Mouse (Mus musculus): ENCODE results near the gene Zfp799. TPM values are rescaled to one million over a fixed set of nuclear protein-coding genes. Genes with fewer than 3 reads are reported as not detected.
"Not testable (repeated sequence)": the region's sequence is repeated elsewhere in the genome, so short reads cannot be mapped to it uniquely, and the experiment has no call there.

Zfp799 gene
- 18.8 and 20.0 TPM in 2 replicates for polyA plus RNA-seq (2015; fragmentation: Nextera tagmentation; extraction: Ambion mirVana)

GRCm38 (mm10) chr17:32829540-32830417 lies at the start of gene Zfp799:
TSS of gene Zfp799 (minus strand) at chr17:32830261.
- WGBS, result 2% methylated on average over 34 of the region's 35 CpGs
- Histone ChIP-seq H3K27me3 (replicated peaks; ENCODE audit: control insufficient read depth, insufficient read depth, low read length) (no peaks in the 10 kb centered on the region), H3K27ac (ENCODE audit: low read length) (peak within 1 kb of the TSS; percentile 77)

GRCm38 (mm10) chr17:32878773-32879172 lies 48.7 kb upstream of the Zfp799 start:
- ATAC-seq, result no peak
- Histone ChIP-seq H3K4me1 (replicated peaks; ENCODE audit: control insufficient read depth, insufficient read depth, low read length) (no peaks in the 10 kb centered on the region), H3K27ac (ENCODE audit: low read length) (no peak overlapping the region), H3K36me3 (ENCODE audit: control insufficient read depth, insufficient read depth) (peaks cover 15% of the 10 kb centered on the region; the same call in 1 of the 2 replicates), H3K9ac (replicated peaks; ENCODE audit: low read depth, low read length) (no peak overlapping the region), H3K9me3 (ENCODE audit: control insufficient read depth, low read length) (no peaks in the 10 kb centered on the region), H3K4me3 (replicated peaks; ENCODE audit: low read length) (no peak overlapping the region), H3K27me3 (replicated peaks; ENCODE audit: control insufficient read depth, insufficient read depth, low read length) (no peaks in the 10 kb centered on the region), H3K4me2 (ENCODE audit: low read length) (no peak overlapping the region)
- WGBS, result 97% methylated on average over 11 of the region's 11 CpGs

More at GRCm38 (mm10) chr17:32829540-32830417, at the start of gene Zfp799:
- H3K4me2 ChIP-seq (ENCODE audit: low read length), result peak within 1 kb of the TSS; percentile 90
- H3K9ac ChIP-seq (replicated peaks; ENCODE audit: low read depth, low read length), result peak within 1 kb of the TSS; percentile 94
- H3K36me3 ChIP-seq (ENCODE audit: control insufficient read depth, insufficient read depth), result peaks cover 6% of the 10 kb centered on the region
- no peaks in the 10 kb centered on the region for H3K9me3 ChIP-seq (ENCODE audit: control insufficient read depth, low read length)
- peak within 1 kb of the TSS; percentile 89 for H3K4me3 ChIP-seq (replicated peaks; ENCODE audit: low read length)
- peak; percentile 100 for ATAC-seq
- H3K4me1 ChIP-seq (replicated peaks; ENCODE audit: control insufficient read depth, insufficient read depth, low read length), result peaks cover 7% of the 10 kb centered on the region

- H3K4me1 ChIP-seq (replicated peaks; ENCODE audit: control insufficient read depth, insufficient read depth, low read length), result no peaks in the 10 kb centered on the region
- 14% methylated on average over 22 of the region's 22 CpGs for WGBS
- ATAC-seq, result no peak
These were observed 47.6 kb upstream of the Zfp799 start for GRCm38 (mm10) chr17:32877471-32878171.

GRCm38 (mm10) chr17:32872696-32873095 lies 42.6 kb upstream of the Zfp799 start:
- no peak overlapping the region for H3K27ac ChIP-seq (ENCODE audit: low read length)
- H3K4me1 ChIP-seq (replicated peaks; ENCODE audit: control insufficient read depth, insufficient read depth, low read length), result no peaks in the 10 kb centered on the region
- H3K9ac ChIP-seq (replicated peaks; ENCODE audit: low read depth, low read length), result no peak overlapping the region
- no peak for ATAC-seq
- peaks cover 3% of the 10 kb centered on the region; the same call in 1 of the 2 replicates for H3K9me3 ChIP-seq (ENCODE audit: control insufficient read depth, low read length)
- no peak overlapping the region for H3K4me2 ChIP-seq (ENCODE audit: low read length)
- 69% methylated on average over 5 of the region's 5 CpGs for WGBS
- H3K27me3 ChIP-seq (replicated peaks; ENCODE audit: control insufficient read depth, insufficient read depth, low read length), result no peaks in the 10 kb centered on the region
- no peak overlapping the region for H3K4me3 ChIP-seq (replicated peaks; ENCODE audit: low read length)
- H3K36me3 ChIP-seq (ENCODE audit: control insufficient read depth, insufficient read depth), result no peaks in the 10 kb centered on the region

More at GRCm38 (mm10) chr17:32877471-32878171, 47.6 kb upstream of the Zfp799 start:
- no peaks in the 10 kb centered on the region for H3K27me3 ChIP-seq (replicated peaks; ENCODE audit: control insufficient read depth, insufficient read depth, low read length)
- no peak overlapping the region for H3K9ac ChIP-seq (replicated peaks; ENCODE audit: low read depth, low read length)
- H3K9me3 ChIP-seq (ENCODE audit: control insufficient read depth, low read length), result no peaks in the 10 kb centered on the region
- H3K4me3 ChIP-seq (replicated peaks; ENCODE audit: low read length), result no peak overlapping the region
- H3K4me2 ChIP-seq (ENCODE audit: low read length), result no peak overlapping the region
- H3K36me3 ChIP-seq (ENCODE audit: control insufficient read depth, insufficient read depth), result peaks cover 12% of the 10 kb centered on the region; the same call in 1 of the 2 replicates
- H3K27ac ChIP-seq (ENCODE audit: low read length), result no peak overlapping the region

- no peaks in the 10 kb centered on the region for H3K4me1 ChIP-seq (replicated peaks; ENCODE audit: control insufficient read depth, insufficient read depth, low read length)
- H3K4me2 ChIP-seq (ENCODE audit: low read length), result no peak overlapping the region
- no peak overlapping the region for H3K27ac ChIP-seq (ENCODE audit: low read length)
- H3K27me3 ChIP-seq (replicated peaks; ENCODE audit: control insufficient read depth, insufficient read depth, low read length), result no peaks in the 10 kb centered on the region
- H3K9ac ChIP-seq (replicated peaks; ENCODE audit: low read depth, low read length), result no peak overlapping the region
- no peak for ATAC-seq
- WGBS, result 86% methylated on average over 4 of the region's 4 CpGs
- no peaks in the 10 kb centered on the region for H3K36me3 ChIP-seq (ENCODE audit: control insufficient read depth, insufficient read depth)
- H3K4me3 ChIP-seq (replicated peaks; ENCODE audit: low read length), result no peak overlapping the region
- peaks cover 3% of the 10 kb centered on the region; the same call in 1 of the 2 replicates for H3K9me3 ChIP-seq (ENCODE audit: control insufficient read depth, low read length)
These were observed 42.0 kb upstream of the Zfp799 start for GRCm38 (mm10) chr17:32872091-32872490.

- no peak overlapping the region for H3K4me3 ChIP-seq (replicated peaks; ENCODE audit: low read length)
- no peaks in the 10 kb centered on the region for H3K4me1 ChIP-seq (replicated peaks; ENCODE audit: control insufficient read depth, insufficient read depth, low read length)
- H3K36me3 ChIP-seq (ENCODE audit: control insufficient read depth, insufficient read depth), result no peaks in the 10 kb centered on the region
- ATAC-seq, result no peak
- WGBS, result 95% methylated on average over 1 of the region's 1 CpGs
- H3K27me3 ChIP-seq (replicated peaks; ENCODE audit: control insufficient read depth, insufficient read depth, low read length), result no peaks in the 10 kb centered on the region
- H3K9ac ChIP-seq (replicated peaks; ENCODE audit: low read depth, low read length), result no peak overlapping the region
- H3K9me3 ChIP-seq (ENCODE audit: control insufficient read depth, low read length), result peaks cover 3% of the 10 kb centered on the region; the same call in 1 of the 2 replicates
- no peak overlapping the region for H3K4me2 ChIP-seq (ENCODE audit: low read length)
- H3K27ac ChIP-seq (ENCODE audit: low read length), result no peak overlapping the region
These were observed 41.4 kb upstream of the Zfp799 start for GRCm38 (mm10) chr17:32871483-32871882.

- H3K27me3 ChIP-seq (replicated peaks; ENCODE audit: control insufficient read depth, insufficient read depth, low read length); H3K4me3 ChIP-seq (replicated peaks; ENCODE audit: low read length); H3K4me1 ChIP-seq (replicated peaks; ENCODE audit: control insufficient read depth, insufficient read depth, low read length); H3K9ac ChIP-seq (replicated peaks; ENCODE audit: low read depth, low read length); H3K27ac ChIP-seq (ENCODE audit: low read length); ATAC-seq; H3K4me2 ChIP-seq (ENCODE audit: low read length); H3K36me3 ChIP-seq (ENCODE audit: control insufficient read depth, insufficient read depth); H3K9me3 ChIP-seq (ENCODE audit: control insufficient read depth, low read length): not testable (repeated sequence)
- WGBS, result 72% methylated on average over 3 of the region's 7 CpGs
These were observed 37.2 kb upstream of the Zfp799 start for GRCm38 (mm10) chr17:32867266-32867665.

GRCm38 (mm10) chr17:32856713-32857112 lies 26.7 kb upstream of the Zfp799 start:
- H3K4me1 ChIP-seq (replicated peaks; ENCODE audit: control insufficient read depth, insufficient read depth, low read length); H3K27me3 ChIP-seq (replicated peaks; ENCODE audit: control insufficient read depth, insufficient read depth, low read length); H3K9ac ChIP-seq (replicated peaks; ENCODE audit: low read depth, low read length); H3K36me3 ChIP-seq (ENCODE audit: control insufficient read depth, insufficient read depth); H3K4me2 ChIP-seq (ENCODE audit: low read length); ATAC-seq; H3K9me3 ChIP-seq (ENCODE audit: control insufficient read depth, low read length); H3K4me3 ChIP-seq (replicated peaks; ENCODE audit: low read length); H3K27ac ChIP-seq (ENCODE audit: low read length): not testable (repeated sequence)
- 61% methylated on average over 3 of the region's 6 CpGs for WGBS

GRCm38 (mm10) chr17:32851581-32851980 lies 21.5 kb upstream of the Zfp799 start:
- no peaks in the 10 kb centered on the region for H3K9me3 ChIP-seq (ENCODE audit: control insufficient read depth, low read length)
- no peaks in the 10 kb centered on the region for H3K4me1 ChIP-seq (replicated peaks; ENCODE audit: control insufficient read depth, insufficient read depth, low read length)
- no peak overlapping the region for H3K27ac ChIP-seq (ENCODE audit: low read length)
- 17% methylated on average over 7 of the region's 7 CpGs for WGBS
- H3K9ac ChIP-seq (replicated peaks; ENCODE audit: low read depth, low read length), result no peak overlapping the region
- H3K36me3 ChIP-seq (ENCODE audit: control insufficient read depth, insufficient read depth), result no peaks in the 10 kb centered on the region
- ATAC-seq, result no peak
- H3K27me3 ChIP-seq (replicated peaks; ENCODE audit: control insufficient read depth, insufficient read depth, low read length), result no peaks in the 10 kb centered on the region
- no peak overlapping the region for H3K4me2 ChIP-seq (ENCODE audit: low read length)
- no peak overlapping the region for H3K4me3 ChIP-seq (replicated peaks; ENCODE audit: low read length)

Measured in forebrain, embryonic 16.5 days (tissue).